Mouse (Mus musculus): ENCODE measurements at regions not wholly inside any gene's neighbourhood (a gene's known extent, or its start where the extent isn't known, plus 50 kb on each side); places are given as distances from the start of the nearest gene placed in this dataset.
"Not testable (repeated sequence)": the region's sequence is repeated elsewhere in the genome, so short reads cannot be mapped to it uniquely, and the experiment has no call there.

DNA sequence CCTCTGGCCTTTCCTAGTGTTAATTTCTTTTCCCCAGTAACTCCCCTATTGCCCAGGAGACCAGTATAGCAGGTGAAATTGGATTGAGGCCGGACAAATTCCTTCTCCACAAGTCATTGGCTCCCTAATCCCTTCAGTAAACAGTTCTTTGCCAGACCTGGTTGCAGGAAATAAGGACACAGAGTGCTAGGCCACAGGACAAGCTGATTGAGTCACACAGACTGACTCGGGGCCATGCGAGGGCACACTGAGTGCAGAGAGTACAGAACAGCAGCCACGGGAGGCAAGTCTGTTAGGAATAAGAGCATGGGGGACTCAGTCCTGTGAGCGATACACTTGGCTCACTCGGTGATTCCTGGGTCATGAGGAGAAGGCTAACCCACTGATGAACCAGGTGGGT, 134.3 kb upstream of the Ajap1 start:
- no peak for DNase-seq (ENCODE audit: low spot score)

DNA sequence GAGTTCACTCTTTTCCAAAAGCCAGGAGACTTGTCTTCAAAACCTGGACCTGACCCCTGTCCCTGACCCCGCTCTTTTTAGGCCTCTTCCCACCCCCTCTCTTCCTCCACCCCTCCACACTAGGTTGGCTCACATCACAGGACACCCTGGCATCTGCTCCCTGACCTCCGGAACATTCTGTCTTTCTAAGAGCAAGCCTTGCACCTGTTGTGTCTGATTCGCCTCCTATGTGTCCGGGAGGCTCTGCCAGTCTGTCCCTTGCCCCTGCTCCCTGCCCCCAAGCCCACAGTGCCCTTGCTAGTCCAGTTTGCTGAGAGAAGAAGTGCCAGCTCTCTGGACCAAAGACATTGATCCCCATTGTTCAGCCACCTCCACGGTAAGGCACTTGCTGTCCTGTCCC, 138.3 kb upstream of the Ajap1 start:
- no peak for DNase-seq (ENCODE audit: low spot score)

GRCm38 (mm10) chr4:153631161-153631560, 148.6 kb upstream of the Ajap1 start:
- DNase-seq (ENCODE audit: low spot score), result no peak

DNA sequence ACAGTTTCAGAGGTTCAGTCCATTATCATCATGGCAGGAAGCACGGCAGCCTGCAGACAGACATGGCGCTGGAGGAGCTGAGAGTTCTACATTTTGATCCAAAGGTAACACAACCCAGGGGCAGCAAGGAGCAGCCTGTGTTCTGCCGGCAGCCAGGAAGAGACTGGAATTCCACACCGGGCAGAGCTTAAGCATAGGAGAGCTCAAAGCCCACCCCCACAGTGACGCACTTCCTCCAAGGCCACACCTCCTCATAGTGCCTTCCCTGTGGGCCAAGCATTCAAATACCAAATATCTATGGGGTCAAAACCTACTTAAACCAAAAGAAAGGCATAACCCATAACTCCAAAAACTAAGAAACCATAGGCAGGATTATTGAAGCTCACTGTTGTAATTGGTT, 149.4 kb upstream of the Ajap1 start:
- DNase-seq (ENCODE audit: low spot score), result no peak

GRCm38 (mm10) chr4:153632551-153632950, 149.9 kb upstream of the Ajap1 start:
- DNase-seq (ENCODE audit: low spot score), result no peak

DNA sequence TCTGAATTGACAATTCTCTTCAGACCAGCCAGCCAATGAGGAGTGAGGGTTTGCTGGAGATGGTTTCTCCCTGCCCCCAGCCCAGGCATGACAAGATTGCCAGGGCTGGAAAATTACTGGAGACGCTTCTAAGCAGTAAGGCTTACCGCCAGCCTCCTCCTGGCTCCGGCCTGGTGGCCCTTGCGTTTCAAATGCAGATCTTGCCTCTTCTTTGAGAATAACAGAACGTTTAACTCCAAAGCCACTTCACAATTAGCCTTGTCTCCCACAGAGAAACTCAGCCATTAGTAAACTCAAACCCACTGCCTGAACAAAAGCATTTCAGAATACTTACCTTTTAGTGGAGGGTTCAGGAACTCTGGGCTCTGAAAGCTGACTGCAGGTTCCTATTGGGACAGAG, 150.6 kb upstream of the Ajap1 start:
- peak; percentile 20 for DNase-seq (ENCODE audit: low spot score)

DNA sequence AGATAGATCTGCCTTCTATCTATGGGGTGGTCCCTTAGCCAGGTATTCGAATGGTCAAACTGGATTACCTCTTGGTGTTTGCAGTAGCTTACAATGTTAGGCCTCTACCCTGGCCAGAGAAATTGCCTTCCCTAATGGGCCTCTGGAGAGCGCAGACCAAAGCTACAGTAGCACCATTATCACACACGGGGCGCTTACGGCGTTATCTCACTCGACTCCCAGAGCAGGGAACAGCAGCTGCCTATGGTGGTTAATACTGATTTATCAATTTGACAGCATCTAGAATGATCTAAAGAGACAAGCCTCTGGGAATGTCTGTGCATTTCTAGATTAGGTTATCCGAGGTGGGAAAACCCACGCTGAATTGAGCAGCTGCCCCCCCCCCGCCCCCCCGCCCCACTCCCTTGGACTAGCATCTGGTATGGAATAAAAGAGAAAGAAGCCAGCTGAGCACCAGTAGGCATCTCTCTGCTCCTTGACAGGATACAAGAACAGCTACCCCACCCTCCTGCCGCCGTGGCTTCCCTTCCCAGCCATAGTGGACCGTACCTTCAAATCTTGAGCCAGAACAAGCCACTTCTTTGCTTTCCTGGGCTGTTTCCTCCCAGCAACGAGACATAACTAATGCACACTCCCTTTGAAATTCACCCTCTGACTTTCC, 151.7 kb upstream of the Ajap1 start:
- no peak for DNase-seq (ENCODE audit: low spot score)

- DNase-seq (ENCODE audit: low spot score), result peak; percentile 64
Measured at GRCm38 (mm10) chr4:153637989-153638388, 155.4 kb upstream of the Ajap1 start.

- peak; percentile 73 for DNase-seq (ENCODE audit: low spot score)
Measured at GRCm38 (mm10) chr4:153651849-153652248, 169.2 kb upstream of the Ajap1 start.

DNA sequence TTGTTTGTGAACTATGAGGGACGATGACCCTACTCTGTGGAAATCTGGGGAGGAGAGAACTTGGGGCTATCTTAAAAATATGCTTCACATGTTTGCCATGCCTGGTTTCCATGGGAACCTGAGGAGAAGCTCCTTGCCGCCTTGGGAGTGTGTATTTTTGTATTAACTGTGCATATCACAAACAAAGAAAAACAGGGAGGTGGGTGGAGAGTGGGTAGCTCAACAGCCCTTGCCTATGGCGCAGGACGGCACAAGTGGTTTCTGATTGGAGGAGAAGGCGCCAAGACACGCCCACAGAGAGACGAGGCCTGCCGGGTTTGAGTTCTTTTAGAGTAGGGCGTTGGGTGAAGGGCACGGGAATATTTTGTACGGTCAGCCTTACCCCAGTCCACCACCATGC, 170.2 kb upstream of the Ajap1 start:
- no peak for DNase-seq (ENCODE audit: low spot score)

DNA sequence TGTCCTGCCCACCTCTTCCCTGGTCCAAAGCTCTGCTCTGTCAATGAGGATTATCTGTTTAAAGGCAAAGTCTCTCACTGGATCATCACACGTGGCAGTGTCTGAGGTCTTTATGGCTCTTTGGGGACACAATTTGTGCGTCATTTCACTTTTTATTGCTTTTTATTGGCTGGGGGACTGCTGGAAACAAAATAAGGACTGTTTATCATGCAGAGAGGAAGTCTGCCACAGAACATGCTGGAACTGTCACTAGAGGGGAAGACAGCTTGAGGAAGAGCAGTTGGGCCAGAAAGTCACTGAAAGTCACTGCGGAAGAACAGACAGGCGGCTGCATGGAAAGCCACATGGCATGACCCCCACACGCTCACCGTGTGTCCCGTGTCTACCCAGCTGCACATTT, 180.1 kb upstream of the Ajap1 start:
- DNase-seq (ENCODE audit: low spot score), result no peak

- DNase-seq (ENCODE audit: low spot score), result not testable (repeated sequence)
Measured at GRCm38 (mm10) chr4:153666626-153667236, 184.1 kb upstream of the Ajap1 start.

- no peak for DNase-seq (ENCODE audit: low spot score)
Measured at GRCm38 (mm10) chr4:153669070-153669469, 186.5 kb upstream of the Ajap1 start.

- DNase-seq (ENCODE audit: low spot score), result no peak
Measured at GRCm38 (mm10) chr4:153670216-153670615, 187.6 kb upstream of the Ajap1 start.

DNA sequence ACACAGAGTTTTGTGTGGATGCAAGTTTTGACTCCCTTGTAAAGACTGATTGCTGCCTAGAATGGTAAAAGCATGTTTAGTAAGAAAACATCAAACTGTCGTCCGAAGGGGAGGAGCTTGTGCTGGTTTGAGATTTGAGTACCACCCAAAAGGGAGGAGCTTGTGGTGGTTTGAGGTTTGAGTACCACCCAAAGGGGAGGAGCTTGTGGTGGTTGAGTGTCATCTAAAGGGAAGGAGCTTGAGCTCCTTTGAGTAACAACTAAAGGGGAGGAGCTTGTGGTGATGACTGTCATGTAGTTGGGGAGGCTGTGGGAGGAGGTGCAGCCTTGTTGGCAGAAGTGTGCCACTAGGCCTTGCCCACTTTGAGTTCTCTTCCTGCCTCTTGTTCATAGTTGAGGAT, 192.8 kb upstream of the Ajap1 start:
- DNase-seq (ENCODE audit: low spot score), result no peak

- peak; percentile 82 for DNase-seq (ENCODE audit: low spot score)
Measured at GRCm38 (mm10) chr4:153679151-153679550, 196.5 kb upstream of the Ajap1 start.

GRCm38 (mm10) chr4:153688441-153688840, 205.8 kb upstream of the Ajap1 start:
- no peak for DNase-seq (ENCODE audit: low spot score)

DNA sequence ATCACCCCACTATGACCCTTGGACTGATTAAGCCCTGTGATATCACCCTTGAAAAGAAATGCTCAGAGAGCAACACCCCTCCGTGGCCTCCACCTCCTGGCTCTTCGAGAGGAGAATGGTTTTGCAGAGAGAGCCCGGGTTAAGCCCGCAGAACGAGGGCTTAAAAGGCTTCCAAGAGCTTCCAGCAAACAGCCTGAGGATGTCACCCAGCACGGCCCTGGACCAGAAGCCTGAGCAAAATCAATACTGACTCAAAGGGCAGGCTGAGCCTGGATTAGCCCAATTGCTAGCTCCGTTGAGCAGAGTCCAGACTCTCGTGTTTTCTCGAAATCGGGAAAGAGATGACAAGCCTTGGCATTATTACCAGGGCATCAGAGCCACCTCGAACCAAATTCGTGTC, 211.3 kb upstream of the Ajap1 start:
- DNase-seq (ENCODE audit: low spot score), result no peak

DNA sequence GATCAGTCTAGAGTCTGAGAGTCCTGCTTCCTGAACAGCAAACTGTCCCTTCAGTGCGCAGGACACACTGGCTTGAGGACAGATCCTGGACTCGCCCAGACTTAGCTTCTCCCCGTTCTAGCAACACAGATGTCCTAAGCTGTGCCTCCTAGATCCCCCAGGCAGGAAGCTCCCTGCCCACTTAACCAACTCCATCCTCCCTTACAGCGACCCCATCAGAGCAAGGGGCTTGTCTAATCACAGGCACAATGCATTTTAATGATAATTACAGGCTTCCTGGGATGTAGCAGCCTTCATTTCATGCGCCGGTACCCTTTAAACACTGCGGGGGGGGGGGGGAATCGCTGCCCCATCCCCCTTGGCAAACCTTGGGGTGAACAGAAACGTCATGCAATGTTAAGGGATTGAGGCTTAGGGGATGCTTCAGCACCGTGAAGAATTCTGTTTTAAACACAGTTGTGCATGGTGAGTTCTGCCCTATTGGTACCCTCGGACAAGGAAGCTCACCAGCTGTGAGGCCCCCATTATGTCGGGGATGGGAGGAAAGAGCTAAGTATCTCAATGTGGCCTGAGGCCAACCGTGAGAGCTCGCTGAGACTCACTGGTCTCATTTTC, 213.9 kb upstream of the Ajap1 start:
- DNase-seq (ENCODE audit: low spot score), result peak; percentile 32

GRCm38 (mm10) chr4:153707218-153707617, 224.6 kb upstream of the Ajap1 start:
- DNase-seq (ENCODE audit: low spot score), result peak; percentile 25

- DNase-seq (ENCODE audit: low spot score), result no peak
Measured at GRCm38 (mm10) chr4:153714995-153715645, 232.5 kb upstream of the Ajap1 start.

DNA sequence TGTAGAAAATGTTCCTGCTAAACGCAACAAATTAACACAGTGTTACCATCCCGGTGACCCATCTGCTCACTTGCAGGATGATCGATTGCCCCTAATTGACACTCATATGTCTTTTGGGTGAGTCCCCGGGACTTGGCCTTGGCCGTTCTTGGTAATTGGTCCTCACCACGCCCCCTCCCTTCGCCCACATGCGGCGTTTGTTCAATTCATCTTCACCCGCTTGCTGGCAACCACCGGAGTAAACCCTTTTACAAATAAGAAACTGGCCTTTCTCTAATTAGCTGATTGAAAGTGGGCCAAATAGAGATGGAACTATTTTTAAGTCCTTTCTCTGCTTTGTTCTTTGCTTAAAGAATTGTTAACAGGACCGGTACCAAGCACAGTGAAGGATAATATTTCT, 234.7 kb upstream of the Ajap1 start:
- DNase-seq (ENCODE audit: low spot score), result no peak

GRCm38 (mm10) chr4:153724045-153724444, 233.0 kb upstream of the A430005L14Rik start:
- DNase-seq (ENCODE audit: low spot score), result no peak

Measured in embryo, embryonic 10 days (tissue).